Mouse (Mus musculus) cerebellum, adult 2 months (tissue): ENCODE results near the gene Sult2a2.

Experiments used
- CTCF ChIP-seq: fragments of 200-500 bp; IDR thresholded peaks from 2 replicates; pipeline ENCODE4 v1.5.1; 2011; ENCODE audit warnings: low read depth, mild to moderate bottlenecking, control low read depth, low read length, moderate library complexity, borderline replicate concordance; ENCODE audit not compliant: insufficient read depth
- POLR2A ChIP-seq: fragments of 200-500 bp; IDR thresholded peaks from 2 replicates; pipeline ENCODE4 v1.6.1; 2011; ENCODE audit warnings: low read length, control low read depth, borderline replicate concordance; ENCODE audit not compliant: insufficient read depth

- TF ChIP-seq POLR2A (no peak), CTCF (no peak)
Measured at GRCm38 (mm10) chr7:13813913-13814312, 80.6 kb downstream of the Sult2a2 start.
